Mouse (Mus musculus) embryo, embryonic 11.5 days (tissue): Measurements from ENCODE around the gene Gm10974.

Experiments
- DNase-seq: peaks from one replicate; pipeline ENCODE4 v3.0.0-alpha.2; 2012; ENCODE audit warnings: low read depth, low spot score

The Gm10974 gene

GRCm38 (mm10) chr7:66365904-66366303 is at the start of gene Gm10974:
Gm10974 (plus strand) TSS chr7:66365905.
- no peak for DNase-seq

DNA sequence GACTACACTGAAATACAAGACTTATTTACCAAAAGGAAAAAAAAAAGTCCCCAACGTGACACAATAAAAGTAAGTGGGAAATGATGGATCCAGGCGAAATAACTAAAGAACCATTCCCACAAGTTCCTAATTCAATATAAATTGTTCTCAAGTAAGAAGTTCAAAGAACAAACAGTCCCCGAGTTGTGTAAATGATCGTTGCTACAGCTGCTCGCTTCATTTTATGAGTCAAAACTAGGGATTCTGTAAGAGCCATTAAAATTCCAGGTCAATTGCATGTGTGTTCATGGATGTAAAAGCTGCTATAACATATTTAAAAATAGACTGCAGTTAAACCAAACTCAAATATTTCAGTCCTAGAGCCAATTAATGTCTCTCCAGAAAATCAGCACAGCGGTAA is 47.6 kb upstream of the Gm10974 start:
- no peak for DNase-seq

DNA sequence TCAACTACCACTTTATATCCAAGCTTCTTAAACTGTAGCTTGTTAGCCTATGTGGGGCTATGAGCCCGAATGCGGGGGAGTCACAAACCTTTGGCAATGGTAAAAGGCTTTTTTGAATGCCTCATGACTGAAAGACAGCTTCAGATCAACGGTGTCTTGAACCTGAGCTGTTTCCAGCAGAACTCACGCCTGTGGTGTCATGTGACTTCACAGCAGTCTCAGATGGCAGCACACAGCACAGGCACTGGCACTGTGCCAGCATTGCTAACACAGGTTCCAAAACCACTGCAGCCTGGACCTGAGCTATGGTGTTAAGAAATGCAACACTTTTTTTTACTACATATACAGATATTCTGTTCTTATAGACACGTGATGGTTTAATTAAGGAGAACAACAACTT is 44.7 kb upstream of the Gm10974 start:
- DNase-seq, result no peak

GRCm38 (mm10) chr7:66323252-66324015 is 42.3 kb upstream of the Gm10974 start:
- no peak for DNase-seq

GRCm38 (mm10) chr7:66325419-66326053 is 40.2 kb upstream of the Gm10974 start:
- no peak for DNase-seq

DNA sequence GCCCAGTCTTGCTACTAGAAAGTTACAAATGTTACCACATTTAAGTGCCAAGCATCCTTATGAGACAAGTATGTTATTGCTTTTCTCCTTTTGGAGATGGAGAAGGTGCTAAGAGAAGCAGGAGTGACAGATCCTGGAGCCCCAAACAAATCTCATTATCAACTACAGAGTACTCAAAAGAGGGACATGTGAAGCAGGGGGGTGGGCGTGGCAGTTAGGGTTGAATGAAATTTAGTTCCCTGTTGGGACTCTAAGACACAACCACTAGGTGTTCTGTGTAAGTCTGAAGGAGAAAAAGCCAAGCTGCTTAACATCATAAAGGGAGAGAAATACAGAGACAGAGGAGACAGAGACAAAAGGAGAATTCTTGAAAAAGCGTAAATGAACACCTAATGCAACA is 38.2 kb upstream of the Gm10974 start:
- no peak for DNase-seq

GRCm38 (mm10) chr7:66330610-66331009 is 35.1 kb upstream of the Gm10974 start:
- DNase-seq, result no peak

GRCm38 (mm10) chr7:66332340-66332739 is 33.4 kb upstream of the Gm10974 start:
- no peak for DNase-seq

- DNase-seq, result no peak
Observed at GRCm38 (mm10) chr7:66333906-66334500, 31.7 kb upstream of the Gm10974 start.

DNA sequence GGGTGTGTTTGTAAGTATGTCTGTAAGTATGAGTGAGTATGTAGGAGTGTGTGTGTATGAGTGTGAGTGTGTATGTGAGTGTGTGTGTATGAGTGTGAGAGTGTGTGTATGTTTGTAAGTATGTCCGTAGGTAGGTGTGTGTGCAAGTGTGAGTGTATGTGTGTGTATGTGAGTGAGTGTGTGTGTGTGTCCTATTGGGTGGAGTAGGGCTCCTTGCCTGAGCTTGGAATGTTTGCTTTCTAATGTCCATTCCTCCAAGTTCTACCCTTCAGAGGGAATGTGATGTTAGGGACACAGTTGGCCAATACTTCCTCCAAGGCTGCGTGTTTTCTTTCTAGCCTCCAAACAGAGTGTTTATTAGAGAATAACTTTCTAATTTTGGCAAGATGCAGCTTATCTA is 28.8 kb upstream of the Gm10974 start:
- DNase-seq, result no peak

- DNase-seq, result no peak
Observed at GRCm38 (mm10) chr7:66339625-66340024, 26.1 kb upstream of the Gm10974 start.

- DNase-seq, result no peak
Observed at GRCm38 (mm10) chr7:66340044-66340443, 25.7 kb upstream of the Gm10974 start.

DNA sequence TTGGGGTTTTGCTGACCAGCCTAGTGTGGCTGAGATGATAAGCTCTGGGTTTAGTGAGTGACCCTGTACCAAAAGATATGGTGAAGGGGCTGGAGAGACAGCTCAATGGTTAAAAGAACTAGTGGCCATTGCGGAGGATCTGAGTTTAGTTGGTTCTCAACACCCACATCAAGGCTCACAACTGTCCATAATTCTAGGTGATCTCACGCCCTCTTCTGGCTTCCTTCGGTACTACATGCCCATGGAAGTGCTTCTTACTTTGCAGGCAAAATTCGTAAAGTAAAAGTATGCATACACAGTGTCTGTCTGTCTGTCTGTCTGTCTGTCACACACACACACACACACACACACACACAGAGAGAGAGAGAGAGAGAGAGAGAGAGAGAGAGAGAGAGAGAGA is 23.4 kb upstream of the Gm10974 start:
- DNase-seq, result peak; percentile 17

- no peak for DNase-seq
Observed at GRCm38 (mm10) chr7:66342831-66343230, 22.9 kb upstream of the Gm10974 start.

DNA sequence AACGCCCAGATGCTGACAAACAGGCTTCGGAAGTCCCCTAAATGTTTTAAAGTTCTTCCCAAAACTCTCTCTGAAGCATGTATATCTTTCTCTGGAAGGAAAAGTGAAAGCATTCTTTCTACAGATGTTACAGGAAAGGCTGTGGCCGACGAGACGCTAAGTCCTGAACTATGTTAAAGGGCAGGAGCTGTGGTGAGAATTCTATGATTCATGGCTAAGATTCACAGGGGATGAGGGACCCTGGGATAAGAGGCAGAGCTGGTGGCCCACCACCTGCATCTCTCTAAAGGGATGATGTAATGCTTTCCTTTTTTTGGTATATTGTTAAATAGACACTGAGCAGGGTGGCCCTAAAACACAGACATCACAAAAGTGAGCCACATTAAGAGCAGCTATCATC is 22.4 kb upstream of the Gm10974 start:
- no peak for DNase-seq

- DNase-seq, result no peak
Observed at GRCm38 (mm10) chr7:66346959-66347663, 18.6 kb upstream of the Gm10974 start.

DNA sequence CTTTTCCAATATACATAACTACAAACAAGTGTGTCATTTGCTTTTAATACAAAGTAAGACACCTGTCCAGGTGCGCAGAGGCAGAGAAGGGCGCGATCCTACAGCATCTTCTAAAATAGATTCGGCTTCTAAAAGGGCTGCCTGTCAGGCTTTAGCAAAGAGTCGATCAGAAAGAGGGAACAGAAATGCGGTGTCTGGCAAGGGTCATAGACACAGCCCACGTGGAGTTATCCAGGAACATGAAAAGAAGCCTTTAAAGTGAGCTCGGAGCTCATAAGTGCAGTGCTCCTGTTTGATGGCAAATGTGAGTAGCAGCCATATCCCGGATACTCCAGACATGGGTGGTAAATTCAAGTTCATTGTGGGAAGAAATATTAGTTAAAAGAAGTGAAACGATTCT is 17.1 kb upstream of the Gm10974 start:
- DNase-seq, result no peak

- no peak for DNase-seq
Observed at GRCm38 (mm10) chr7:66349670-66350069, 16.0 kb upstream of the Gm10974 start.

- no peak for DNase-seq
Observed at GRCm38 (mm10) chr7:66351074-66351473, 14.6 kb upstream of the Gm10974 start.

DNA sequence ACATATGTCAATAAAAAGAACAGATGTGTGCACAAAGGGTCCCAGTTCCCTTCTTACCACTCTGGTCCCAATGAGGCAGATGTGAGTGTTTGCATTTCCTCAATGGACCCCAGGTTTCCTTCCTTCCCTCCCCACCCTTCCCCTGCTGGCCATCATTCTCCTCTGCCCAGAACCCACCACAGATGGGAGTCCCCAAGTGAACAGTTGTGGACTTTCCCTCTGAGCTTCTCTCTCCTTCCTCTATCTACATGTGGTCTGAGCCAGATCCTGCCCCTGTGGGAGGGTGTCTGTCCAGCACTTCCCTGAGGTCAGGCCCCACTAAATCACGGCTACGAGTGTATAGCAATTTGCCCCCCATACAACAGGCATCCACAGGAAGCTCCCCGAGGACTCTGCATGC is 10.8 kb upstream of the Gm10974 start:
- DNase-seq, result no peak

DNA sequence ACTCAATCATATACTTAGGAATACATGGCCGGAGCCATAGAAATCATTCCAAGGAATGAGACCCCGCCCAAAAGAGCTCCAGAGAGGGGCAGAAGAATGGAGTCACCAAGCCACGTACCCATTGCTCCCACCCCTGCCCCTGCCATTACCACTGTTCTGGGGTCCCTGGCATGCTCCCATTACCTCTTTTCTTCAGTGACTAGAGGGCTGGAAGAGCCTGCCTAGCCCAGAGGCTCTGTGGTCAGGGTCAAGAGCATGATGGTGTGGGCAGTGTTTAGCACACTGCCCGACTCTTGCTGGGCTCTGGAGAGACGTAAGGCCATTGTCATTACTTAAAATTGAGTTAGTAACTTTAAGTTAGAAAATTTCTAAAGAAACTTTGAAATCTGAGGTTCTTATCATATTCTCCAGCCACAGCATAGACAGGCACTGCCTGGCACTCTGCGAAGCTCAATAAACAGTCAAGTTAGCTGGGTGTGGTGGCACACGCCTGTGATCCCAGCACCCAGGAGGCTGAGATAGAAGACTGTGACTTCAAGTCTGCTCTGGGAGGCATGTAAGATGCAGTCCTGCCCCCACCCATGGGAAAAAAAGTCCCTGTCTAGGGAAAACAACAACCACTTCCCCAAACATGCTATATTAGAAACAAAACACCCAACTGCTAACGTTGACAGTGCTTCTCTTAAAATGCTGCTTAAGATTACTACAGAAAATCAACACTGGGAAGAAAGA is 9.7 kb upstream of the Gm10974 start:
- DNase-seq, result no peak

DNA sequence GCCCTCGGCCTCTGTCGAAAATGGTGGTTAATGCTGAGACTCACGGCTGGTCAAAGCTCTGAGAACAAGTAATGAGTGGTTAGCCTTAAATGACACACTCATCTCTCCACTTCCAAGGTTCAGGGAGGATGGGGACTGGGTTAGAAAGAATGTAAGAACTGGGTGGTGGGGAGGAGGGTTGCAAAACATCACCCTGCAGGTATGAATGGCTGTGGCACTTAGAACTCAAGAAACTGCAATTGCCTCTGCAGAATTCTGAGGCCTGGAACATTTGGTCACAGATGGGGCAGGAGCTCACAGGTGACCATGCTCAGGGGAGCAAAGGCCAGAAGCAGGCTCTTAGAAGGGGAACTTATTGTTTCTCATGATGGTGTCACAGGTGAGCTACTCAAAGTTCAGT is 7.2 kb upstream of the Gm10974 start:
- no peak for DNase-seq
